Comparison of ENCODE assay signal across 8 mouse cellular contexts in genomic region chr10:91240856-91241610, GRCm38 (mm10). TPM values are rescaled to one million over a fixed set of nuclear protein-coding genes. Genes with fewer than 3 reads are reported as not detected.
A peak's percentile ranks its signal among the peaks of the same experiment; 100 is the strongest.
DNase-seq lines count a peak whose midpoint lies in the region; ATAC-seq lines count a peak whose summit lies in the region.

No protein-coding gene starts in this region.

- DNase-seq in urinary bladder, postnatal 14 days (ENCODE audit: low spot score): peak; percentile 85
- DNase-seq in urinary bladder, adult 2 months (ENCODE audit: low spot score): no peak
- DNase-seq in heart, adult 18-20 months: peak; percentile 90 to 91
- DNase-seq in kidney, adult 18-20 months: peak; percentile 55
- peak; percentile 90 for DNase-seq in lung, postnatal 25 days (ENCODE audit: low spot score)
- peak; percentile 77 for DNase-seq in testis, postnatal 10 days (ENCODE audit: low spot score)
- DNase-seq in thymus, postnatal 0 days (ENCODE audit: low spot score): no peak

- ATAC-seq in monocyte, adult 5-6 weeks (replicated peaks; ENCODE audit: insufficient number of reproducible peaks, low FRiP score, low TSS enrichment, poor library complexity, severe bottlenecking): no peak

RNA-seq across cellular contexts. Expression of gene Tmpo, which starts 59.9 kb away (rescaled TPM):
- 66.1 and 77.0 TPM in 2 replicates for polyA plus RNA-seq in urinary bladder, adult 2 months (2012; rRNA removed)
- 10 to 100 TPM; 34.0 to 42.4 TPM for total RNA-seq in heart, adult 18-20 months (2021)
- total RNA-seq in monocyte, adult 5-6 weeks (2017): 237 to 305 TPM (median 300 TPM) in 3 replicates
- 234 and 263 TPM in 2 replicates for polyA plus RNA-seq in thymus, postnatal 0 days (2015; fragmentation: Nextera tagmentation; extraction: Ambion mirVana)

Comparison
In these comparisons a context has a peak if more than half of its experiments do, and no peak if none do; other contexts are left out.
1. DNase-seq: peak in urinary bladder, postnatal 14 days (single experiment), heart, adult 18-20 months (2 of 2), kidney, adult 18-20 months (single experiment), lung, postnatal 25 days (single experiment) and testis, postnatal 10 days (single experiment); none in urinary bladder, adult 2 months (single experiment) and thymus, postnatal 0 days (single experiment).